Mouse (Mus musculus): Measurements from ENCODE around the gene Myh7.

GRCm38 (mm10) chr14:54995457-54996138 lies 1.2 kb upstream of the Myh7 start:
- TF ChIP-seq CTCF (conservative IDR thresholded peaks at IDR 0.05 in 1 of 2, IDR thresholded peaks at IDR 0.05 in 1 of 2; ENCODE audit: low read depth in 2 of 2, low read length in 2 of 2) (no peak), EP300 (IDR thresholded peaks at IDR 0.05; ENCODE audit: low read length) (no peak), GABPA (IDR thresholded peaks at IDR 0.05; ENCODE audit: insufficient replicate concordance, low read depth, low read length) (no peak), MEF2A (IDR thresholded peaks at IDR 0.05; ENCODE audit: borderline replicate concordance, low read depth, low read length) (no peak)

Data from CH12.LX (cell line).